Mouse (Mus musculus) right cerebral cortex, postnatal 4 days (tissue): Measurements from ENCODE around the gene Cyp4f17.
"Not testable (repeated sequence)": the region's sequence is repeated elsewhere in the genome, so short reads cannot be mapped to it uniquely, and the experiment has no call there.

Experiments used
- DNase-seq: peaks from one replicate; pipeline ENCODE4 v3.0.0-alpha.2; 2022

The Cyp4f17 gene

GRCm38 (mm10) chr17:32527748-32528147 lies 21.9 kb downstream of the Cyp4f17 start:
- no peak for DNase-seq

GRCm38 (mm10) chr17:32528408-32529337 lies 22.8 kb downstream of the Cyp4f17 start:
- DNase-seq = peak; percentile 87

DNA sequence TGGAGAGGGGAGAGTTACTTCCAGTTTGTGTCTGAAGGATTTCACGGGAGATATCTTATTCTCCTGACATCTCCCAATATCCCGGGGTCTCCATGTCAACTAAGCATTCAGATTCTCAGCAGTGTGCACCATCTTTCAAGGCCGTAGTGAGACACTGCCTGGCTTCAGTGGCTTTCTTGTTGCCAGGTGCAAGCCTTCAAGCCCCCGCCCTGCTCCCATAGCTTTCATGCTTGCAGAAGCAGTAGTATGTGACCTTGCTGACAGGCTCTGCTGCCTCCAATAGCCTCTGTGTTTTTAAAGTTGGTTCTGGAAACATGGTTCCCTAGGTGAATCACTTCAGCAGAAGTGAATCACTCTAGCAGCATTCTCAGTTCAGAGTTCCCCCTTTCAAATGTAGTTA lies 26.5 kb downstream of the Cyp4f17 start:
- not testable (repeated sequence) for DNase-seq

- DNase-seq = no peak
Measured at GRCm38 (mm10) chr17:32534068-32534467, 28.2 kb downstream of the Cyp4f17 start.

DNA sequence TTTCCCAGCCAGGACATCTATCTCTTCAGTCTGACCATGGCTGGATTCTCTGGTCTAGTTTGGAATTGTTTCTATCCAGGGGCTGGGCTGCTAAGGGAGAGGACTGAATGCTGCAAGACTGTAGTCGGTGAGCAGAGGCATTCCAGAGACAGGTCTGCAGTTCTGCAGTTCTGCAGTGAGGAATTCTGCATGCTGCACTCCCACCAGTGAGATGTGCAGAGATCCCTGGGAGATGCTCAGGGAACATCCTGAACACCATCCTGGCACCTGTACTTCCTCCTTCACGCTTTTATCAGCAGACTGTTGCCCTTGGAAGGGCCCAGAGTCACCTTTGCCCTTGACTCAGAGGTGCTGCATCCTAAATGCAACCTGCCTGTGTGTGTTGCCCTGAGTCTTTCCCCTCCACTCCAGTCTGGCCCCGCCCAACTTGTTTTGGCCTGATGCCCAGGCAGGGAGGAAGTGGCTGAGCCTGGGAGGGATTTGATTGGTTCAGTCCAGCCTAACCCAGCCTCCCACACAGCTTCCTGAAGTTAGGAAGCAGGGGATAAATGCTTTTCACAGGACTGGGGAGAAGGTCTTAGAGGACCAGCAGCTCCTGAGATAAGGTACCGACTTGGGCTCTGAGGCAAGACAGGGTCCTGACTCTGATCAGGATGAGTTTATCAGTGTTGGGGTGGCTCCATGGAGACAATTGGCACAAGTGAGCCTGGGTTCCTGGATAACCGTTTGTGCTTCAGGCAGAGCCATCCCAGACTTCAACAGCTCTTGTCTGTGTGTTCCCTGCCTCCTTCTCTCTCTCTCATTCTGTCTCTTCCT lies 30.4 kb downstream of the Cyp4f17 start, which contains the start of gene Cyp4f16:
Cyp4f16 (plus strand) TSS at position 508 of the 816 bp plus-strand sequence.
- peak; percentile 76 for DNase-seq

GRCm38 (mm10) chr17:32536867-32537250 lies 31.0 kb downstream of the Cyp4f17 start:
- DNase-seq = no peak

GRCm38 (mm10) chr17:32544792-32545191 lies 38.9 kb downstream of the Cyp4f17 start:
- DNase-seq = not testable (repeated sequence)

DNA sequence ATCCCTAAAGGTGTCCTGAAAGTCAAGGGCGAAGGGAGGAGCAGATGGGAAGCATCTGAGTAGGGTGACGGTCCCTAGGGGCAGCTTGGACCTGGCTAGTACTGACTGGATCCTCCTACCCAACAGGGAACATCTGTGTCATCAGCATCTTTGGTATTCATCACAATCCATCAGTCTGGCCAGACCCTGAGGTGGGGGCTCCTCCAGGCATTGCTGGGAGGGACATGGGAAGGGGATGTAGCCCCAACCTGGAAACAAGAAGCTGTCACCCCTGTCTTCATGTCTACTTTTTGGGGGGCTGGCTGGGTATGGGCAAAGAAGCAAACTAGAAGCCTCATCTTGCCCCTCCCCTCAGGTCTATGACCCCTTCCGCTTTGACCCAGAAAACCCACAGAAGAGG lies 44.5 kb downstream of the Cyp4f17 start:
- DNase-seq = not testable (repeated sequence)

GRCm38 (mm10) chr17:32550900-32551770 lies 45.3 kb downstream of the Cyp4f17 start:
- DNase-seq = peak; percentile 83

DNA sequence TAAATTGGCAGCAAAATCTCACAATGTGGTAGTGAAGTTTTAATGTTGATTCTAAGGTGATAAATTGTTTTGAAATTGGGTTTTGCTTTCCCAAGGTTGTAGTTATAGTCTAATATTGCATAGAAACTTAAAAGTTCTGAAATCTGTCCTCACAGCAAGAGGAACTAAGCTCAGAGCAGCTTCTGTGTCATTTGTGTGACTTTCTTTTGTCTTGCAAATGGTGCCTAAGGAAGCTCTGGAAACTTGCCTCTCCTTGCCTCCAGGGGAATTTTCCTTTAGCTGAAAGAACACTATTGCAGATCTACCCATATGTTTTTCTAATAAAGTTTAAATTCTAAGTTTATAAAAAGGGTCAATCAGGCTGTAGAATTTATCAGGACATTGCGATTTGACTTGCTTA lies 47.2 kb downstream of the Cyp4f17 start:
- DNase-seq = not testable (repeated sequence)

DNA sequence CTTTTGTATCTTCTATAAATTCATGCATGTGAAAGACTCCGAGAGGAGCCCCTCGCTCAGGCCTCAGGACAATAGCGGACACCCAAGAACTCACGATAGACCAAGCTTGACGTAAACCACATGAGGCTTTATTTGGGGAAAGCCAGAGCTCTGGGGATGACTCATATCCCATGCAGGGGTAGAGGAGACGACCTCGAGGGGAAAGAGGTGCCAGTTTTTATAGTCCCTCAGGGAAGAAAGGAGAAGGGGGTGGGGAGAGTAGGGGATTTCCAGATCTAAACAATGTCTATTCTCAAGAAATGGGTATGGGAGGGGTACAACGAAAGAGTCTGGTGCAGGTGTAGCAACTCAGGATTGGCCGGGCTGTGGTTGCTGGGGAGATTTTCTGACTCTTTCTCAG lies 48.5 kb downstream of the Cyp4f17 start:
- DNase-seq = not testable (repeated sequence)

GRCm38 (mm10) chr17:32563301-32563700 lies 57.5 kb downstream of the Cyp4f17 start:
- DNase-seq = not testable (repeated sequence)

GRCm38 (mm10) chr17:32573286-32573685 lies 67.4 kb downstream of the Cyp4f17 start:
- not testable (repeated sequence) for DNase-seq

- DNase-seq = no peak
Measured at GRCm38 (mm10) chr17:32577496-32578186, 71.8 kb downstream of the Cyp4f17 start.
